Mouse (Mus musculus): ENCODE measurements at regions not wholly inside any gene's neighbourhood (a gene's known extent, or its start where the extent isn't known, plus 50 kb on each side); places are given as distances from the start of the nearest gene placed in this dataset.

GRCm38 (mm10) chr13:28628751-28629150 lies 324.8 kb downstream of the Sox4 start:
- no peak for ATAC-seq
- Histone ChIP-seq H3K4me2 (ENCODE audit: low read depth, low read length) (no peak overlapping the region), H3K4me3 (ENCODE audit: low read depth, low read length) (no peak overlapping the region), H3K27me3 (ENCODE audit: insufficient read depth, low read length) (no peaks in the 10 kb centered on the region), H3K9ac (replicated peaks) (no peak overlapping the region), H3K9me3 (ENCODE audit: low read length) (no peaks in the 10 kb centered on the region), H3K27ac (ENCODE audit: low read depth) (no peak overlapping the region), H3K4me1 (ENCODE audit: insufficient read depth) (peaks cover 5% of the 10 kb centered on the region; the same call in 1 of the 2 replicates), H3K36me3 (replicated peaks; ENCODE audit: insufficient read depth, low read length) (no peaks in the 10 kb centered on the region)
- DNase-seq = no peak
- 78% methylated on average over 8 of the region's 8 CpGs for WGBS (ENCODE audit: insufficient replicate concordance)
- TF ChIP-seq EP300 (IDR thresholded peaks at IDR 0.05; ENCODE audit: low read depth) (no peak), CTCF (IDR thresholded peaks at IDR 0.05; ENCODE audit: low read depth) (no peak)

GRCm38 (mm10) chr13:28618961-28619360 lies 334.6 kb downstream of the Sox4 start:
- H3K9me3 ChIP-seq (ENCODE audit: low read length) = no peaks in the 10 kb centered on the region
- 55% methylated on average over 3 of the region's 3 CpGs for WGBS (ENCODE audit: insufficient replicate concordance)
- no peaks in the 10 kb centered on the region; the same call in 1 of the 2 replicates for H3K4me1 ChIP-seq (ENCODE audit: insufficient read depth)
- H3K9ac ChIP-seq (replicated peaks) = no peak overlapping the region
- no peak overlapping the region for H3K27ac ChIP-seq (ENCODE audit: low read depth)
- H3K4me2 ChIP-seq (ENCODE audit: low read depth, low read length) = no peak overlapping the region
- no peaks in the 10 kb centered on the region for H3K27me3 ChIP-seq (ENCODE audit: insufficient read depth, low read length)
- TF ChIP-seq EP300 (IDR thresholded peaks at IDR 0.05; ENCODE audit: low read depth) (no peak), CTCF (IDR thresholded peaks at IDR 0.05; ENCODE audit: low read depth) (no peak)
- no peaks in the 10 kb centered on the region for H3K36me3 ChIP-seq (replicated peaks; ENCODE audit: insufficient read depth, low read length)
- ATAC-seq (no peak), DNase-seq (no peak)
- H3K4me3 ChIP-seq (ENCODE audit: low read depth, low read length) = no peak overlapping the region

GRCm38 (mm10) chr13:28617503-28617902 lies 336.0 kb downstream of the Sox4 start:
- Histone ChIP-seq H3K4me1 (ENCODE audit: insufficient read depth) (no peaks in the 10 kb centered on the region; the same call in 1 of the 2 replicates), H3K4me3 (ENCODE audit: low read depth, low read length) (no peak overlapping the region), H3K27me3 (ENCODE audit: insufficient read depth, low read length) (no peaks in the 10 kb centered on the region), H3K27ac (ENCODE audit: low read depth) (no peak overlapping the region), H3K36me3 (replicated peaks; ENCODE audit: insufficient read depth, low read length) (no peaks in the 10 kb centered on the region), H3K9me3 (ENCODE audit: low read length) (no peaks in the 10 kb centered on the region), H3K9ac (replicated peaks) (no peak overlapping the region), H3K4me2 (ENCODE audit: low read depth, low read length) (no peak overlapping the region)
- 60% methylated on average over 4 of the region's 4 CpGs for WGBS (ENCODE audit: insufficient replicate concordance)
- DNase-seq (no peak), ATAC-seq (peak; percentile 56; the same call in 1 of the 2 replicates)
- TF ChIP-seq EP300 (IDR thresholded peaks at IDR 0.05; ENCODE audit: low read depth) (no peak), CTCF (IDR thresholded peaks at IDR 0.05; ENCODE audit: low read depth) (no peak)

GRCm38 (mm10) chr13:28616645-28617381 lies 336.7 kb downstream of the Sox4 start:
- 41% methylated on average over 9 of the region's 9 CpGs for WGBS (ENCODE audit: insufficient replicate concordance)
- ATAC-seq = 0 out of 2 replicates have a peak, but pooled peaks have one; percentile 19
- DNase-seq = no peak

GRCm38 (mm10) chr13:28607551-28608114 lies 345.9 kb downstream of the Sox4 start:
- Histone ChIP-seq H3K27ac (ENCODE audit: low read depth) (no peak overlapping the region), H3K36me3 (replicated peaks; ENCODE audit: insufficient read depth, low read length) (no peaks in the 10 kb centered on the region), H3K4me2 (ENCODE audit: low read depth, low read length) (no peak overlapping the region), H3K4me1 (ENCODE audit: insufficient read depth) (peaks cover 2% of the 10 kb centered on the region; the same call in 1 of the 2 replicates), H3K4me3 (ENCODE audit: low read depth, low read length) (no peak overlapping the region), H3K9ac (replicated peaks) (no peak overlapping the region), H3K9me3 (ENCODE audit: low read length) (no peaks in the 10 kb centered on the region), H3K27me3 (ENCODE audit: insufficient read depth, low read length) (no peaks in the 10 kb centered on the region)
- ATAC-seq (no peak), DNase-seq (no peak)
- TF ChIP-seq EP300 (IDR thresholded peaks at IDR 0.05; ENCODE audit: low read depth) = no peak
- TF ChIP-seq CTCF (IDR thresholded peaks at IDR 0.05; ENCODE audit: low read depth) = no peak
- 43% methylated on average over 6 of the region's 6 CpGs for WGBS (ENCODE audit: insufficient replicate concordance)

More at GRCm38 (mm10) chr13:28616645-28617381, 336.7 kb downstream of the Sox4 start:
- Histone ChIP-seq H3K4me3 (ENCODE audit: low read depth, low read length) (no peak overlapping the region), H3K9me3 (ENCODE audit: low read length) (no peaks in the 10 kb centered on the region), H3K27me3 (ENCODE audit: insufficient read depth, low read length) (no peaks in the 10 kb centered on the region), H3K4me1 (ENCODE audit: insufficient read depth) (no peaks in the 10 kb centered on the region; the same call in 1 of the 2 replicates), H3K36me3 (replicated peaks; ENCODE audit: insufficient read depth, low read length) (no peaks in the 10 kb centered on the region), H3K4me2 (ENCODE audit: low read depth, low read length) (no peak overlapping the region), H3K27ac (ENCODE audit: low read depth) (no peak overlapping the region), H3K9ac (replicated peaks) (no peak overlapping the region)
- TF ChIP-seq CTCF (IDR thresholded peaks at IDR 0.05; ENCODE audit: low read depth) = no peak
- no peak for TF ChIP-seq EP300 (IDR thresholded peaks at IDR 0.05; ENCODE audit: low read depth)

GRCm38 (mm10) chr13:28606651-28607050 lies 346.9 kb downstream of the Sox4 start:
- TF ChIP-seq CTCF (IDR thresholded peaks at IDR 0.05; ENCODE audit: low read depth) (no peak), EP300 (IDR thresholded peaks at IDR 0.05; ENCODE audit: low read depth) (no peak)
- H3K9ac ChIP-seq (replicated peaks) = no peak overlapping the region
- H3K27ac ChIP-seq (ENCODE audit: low read depth) = no peak overlapping the region
- no peak for DNase-seq
- no peak for ATAC-seq
- H3K9me3 ChIP-seq (ENCODE audit: low read length) = no peaks in the 10 kb centered on the region
- H3K4me1 ChIP-seq (ENCODE audit: insufficient read depth) = peaks cover 2% of the 10 kb centered on the region; the same call in 1 of the 2 replicates
- H3K4me3 ChIP-seq (ENCODE audit: low read depth, low read length) = no peak overlapping the region
- WGBS (ENCODE audit: insufficient replicate concordance) = 34% methylated on average over 1 of the region's 1 CpGs
- no peaks in the 10 kb centered on the region for H3K36me3 ChIP-seq (replicated peaks; ENCODE audit: insufficient read depth, low read length)
- H3K4me2 ChIP-seq (ENCODE audit: low read depth, low read length) = no peak overlapping the region
- no peaks in the 10 kb centered on the region for H3K27me3 ChIP-seq (ENCODE audit: insufficient read depth, low read length)
